Mouse (Mus musculus) midbrain, postnatal 0 days (tissue): Measurements from ENCODE around the gene Traf7. TPM values are rescaled to one million over a fixed set of nuclear protein-coding genes. Genes with fewer than 3 reads are reported as not detected.
A peak's percentile ranks its signal among the peaks of the same experiment; 100 is the strongest.

Experiments used
- ATAC-seq: fragments of 200-750 bp; cut with Nextera tagmentation; 2 replicates; pipeline ENCODE4 v1.8.0; 2017; ENCODE audit warnings: moderate number of reproducible peaks, mild to moderate bottlenecking, moderate TSS enrichment, moderate library complexity; ENCODE audit not compliant: low FRiP score
- DNase-seq: peaks from one replicate; pipeline ENCODE4 v3.0.0-alpha.2; 2015; ENCODE audit warnings: low spot score
- H3K27ac ChIP-seq: fragments of 300-500 bp; sonication (generic); 2 replicates; pipeline ENCODE4 v1.5.1; 2014; ENCODE audit warnings: low read depth, mild to moderate bottlenecking, low read length, mixed read lengths
- H3K27me3 ChIP-seq: fragments of 300-500 bp; sonication (generic); 2 replicates; pipeline ENCODE4 v1.6.1; 2014; ENCODE audit warnings: low read length, control low read depth, mixed read lengths; ENCODE audit not compliant: insufficient read depth
- H3K36me3 ChIP-seq: fragments of 300-500 bp; sonication (generic); 2 replicates; pipeline ENCODE4 v1.6.1; 2014; ENCODE audit warnings: low read length, control low read depth, mixed read lengths; ENCODE audit not compliant: insufficient read depth
- H3K4me1 ChIP-seq: fragments of 300-500 bp; sonication (generic); 2 replicates; pipeline ENCODE4 v1.6.1; 2014; ENCODE audit warnings: mild to moderate bottlenecking, control low read depth, antibody characterized with exemption, low read length, mixed read lengths; ENCODE audit not compliant: insufficient read depth
- H3K4me2 ChIP-seq: fragments of 300-500 bp; sonication (generic); 2 replicates; pipeline ENCODE4 v1.6.1; 2014; ENCODE audit warnings: low read depth, mild to moderate bottlenecking, low read length, mixed read lengths; ENCODE audit not compliant: poor library complexity, severe bottlenecking
- H3K4me3 ChIP-seq: fragments of 300-500 bp; sonication (generic); 2 replicates; pipeline ENCODE4 v1.5.1; 2014; ENCODE audit warnings: low read depth, mild to moderate bottlenecking, low read length, moderate library complexity
- H3K9ac ChIP-seq: fragments of 300-500 bp; sonication (generic); replicated peaks from 2 replicates; pipeline ENCODE4 v1.6.1; 2014; ENCODE audit warnings: mild to moderate bottlenecking, low read length, moderate library complexity, mixed read lengths; ENCODE audit not compliant: poor library complexity, severe bottlenecking
- H3K9me3 ChIP-seq: fragments of 300-500 bp; sonication (generic); 2 replicates; pipeline ENCODE4 v1.6.1; 2016; ENCODE audit warnings: low read length, control low read depth
- CTCF ChIP-seq: IDR thresholded peaks from 2 replicates; pipeline ENCODE4 v1.5.1; 2016; ENCODE audit warnings: antibody characterized with exemption, mild to moderate bottlenecking
- WGBS: fragments of 180-500 bp; shearing (Covaris S2); extraction: QIAGEN DNeasy Blood & Tissue Kit; methylation state at CpG from one replicate; pipeline ENCODE4 v1.1.7; 2014; 5-methylcytosine and 5-hydroxymethylcytosine counted together
- polyA plus RNA-seq: library from polyadenylated mRNA; unstranded; fragments of >200 nt; fragmentation: Nextera tagmentation; extraction: Ambion mirVana; gene quantifications from 2 replicates; pipeline ENCODE4 v1.2.1, GENCODE M21; 2015
- total RNA-seq: library from RNA; depleted of rRNA; stranded (reverse); fragments of >200 nt; gene quantifications from 2 replicates; pipeline ENCODE4 v1.2.3, GENCODE M21; 2014

The Traf7 gene
- total and polyA plus RNA-seq, 2 experiments from 2014 or later = 71.4 to 175 TPM

GRCm38 (mm10) chr17:24472512-24472911, 55.2 kb downstream of the Traf7 start:
- no peak for ATAC-seq
- peak; percentile 49 for DNase-seq
- no peak overlapping the region for H3K9ac ChIP-seq

GRCm38 (mm10) chr17:24470701-24471527, 56.8 kb downstream of the Traf7 start:
- WGBS = under 1% methylated on average over 68 of the region's 68 CpGs
- ATAC-seq (peak; percentile 17; the same call in 1 of the 2 replicates), DNase-seq (peak; percentile 28)
- no peak for TF ChIP-seq CTCF
- Histone ChIP-seq H3K27ac (peak overlapping the region; percentile 85), H3K9ac (peak overlapping the region; percentile 86), H3K4me2 (peak overlapping the region; percentile 99), H3K36me3 (peaks cover 21% of the 10 kb centered on the region), H3K27me3 (no peaks in the 10 kb centered on the region), H3K4me1 (peaks cover 17% of the 10 kb centered on the region), H3K4me3 (peak overlapping the region; percentile 81), H3K9me3 (no peaks in the 10 kb centered on the region)

More at GRCm38 (mm10) chr17:24472512-24472911, 55.2 kb downstream of the Traf7 start:
- Histone ChIP-seq H3K9me3 (no peaks in the 10 kb centered on the region), H3K27me3 (no peaks in the 10 kb centered on the region), H3K27ac (no peak overlapping the region), H3K4me2 (peak overlapping the region; percentile 99), H3K4me3 (no peak overlapping the region), H3K36me3 (peaks cover 35% of the 10 kb centered on the region), H3K4me1 (peaks cover 17% of the 10 kb centered on the region)
- WGBS = 92% methylated on average over 4 of the region's 4 CpGs
- no peak for TF ChIP-seq CTCF

- peak; percentile 95 for ATAC-seq
- TF ChIP-seq CTCF = no peak
- WGBS = under 1% methylated on average over 67 of the region's 75 CpGs
Observed at GRCm38 (mm10) chr17:24469910-24470602, 57.7 kb downstream of the Traf7 start, which contains the start of the genes E4f1 and Pgp. Gene E4f1 (minus strand): TSS chr17:24470313. Gene Pgp (plus strand): TSS chr17:24470392.

GRCm38 (mm10) chr17:24469336-24469909, 58.3 kb downstream of the Traf7 start:
- 21% methylated on average over 7 of the region's 7 CpGs for WGBS
- Histone ChIP-seq H3K27me3 (no peaks in the 10 kb centered on the region), H3K9me3 (no peaks in the 10 kb centered on the region), H3K4me1 (peaks cover 17% of the 10 kb centered on the region), H3K36me3 (peaks cover 7% of the 10 kb centered on the region), H3K4me3 (peak overlapping the region; percentile 81), H3K4me2 (peak overlapping the region; percentile 99), H3K27ac (peak overlapping the region; percentile 85; the same call in 1 of the 2 replicates), H3K9ac (no peak overlapping the region)
- TF ChIP-seq CTCF = no peak
- DNase-seq (no peak), ATAC-seq (no peak)

More at GRCm38 (mm10) chr17:24469910-24470602, 57.7 kb downstream of the Traf7 start, which contains the start of the genes E4f1 and Pgp:
- Histone ChIP-seq H3K9me3 (no peaks in the 10 kb centered on the region), H3K4me3 (peak within 1 kb of the TSS; percentile 81), H3K4me2 (peak within 1 kb of the TSS; percentile 99), H3K36me3 (peaks cover 13% of the 10 kb centered on the region), H3K4me1 (peaks cover 17% of the 10 kb centered on the region), H3K27ac (peak within 1 kb of the TSS; percentile 85), H3K27me3 (no peaks in the 10 kb centered on the region), H3K9ac (peak within 1 kb of the TSS; percentile 86)
- DNase-seq = peak; percentile 99

GRCm38 (mm10) chr17:24468636-24469246, 59.0 kb downstream of the Traf7 start:
- H3K4me3 ChIP-seq = no peak overlapping the region
- DNase-seq (no peak), ATAC-seq (no peak)
- TF ChIP-seq CTCF = no peak
- H3K9ac ChIP-seq = no peak overlapping the region
- no peak overlapping the region for H3K27ac ChIP-seq
- H3K9me3 ChIP-seq = no peaks in the 10 kb centered on the region
- H3K4me1 ChIP-seq = peaks cover 14% of the 10 kb centered on the region
- no peaks in the 10 kb centered on the region for H3K36me3 ChIP-seq
- no peak overlapping the region for H3K4me2 ChIP-seq
- no peaks in the 10 kb centered on the region for H3K27me3 ChIP-seq
- WGBS = 93% methylated on average over 5 of the region's 5 CpGs
